Mouse (Mus musculus) forebrain, embryonic 11.5 days (tissue): ENCODE results near the gene Trir. TPM values are rescaled to one million over a fixed set of nuclear protein-coding genes. Genes with fewer than 3 reads are reported as not detected.

ENCODE experiments used
- ATAC-seq: fragments of 200-750 bp; cut with Nextera tagmentation; replicated peaks from 2 replicates; pipeline ENCODE4 v1.8.0; 2017; ENCODE audit warnings: moderate TSS enrichment; ENCODE audit not compliant: low FRiP score
- DNase-seq: peaks from one replicate; pipeline ENCODE4 v3.0.0-alpha.2; 2017; ENCODE audit warnings: low spot score
- H3K27ac ChIP-seq: fragments of 300-500 bp; sonication (generic); 2 replicates; pipeline ENCODE4 v1.5.1; 2014; ENCODE audit warnings: low read depth, low read length
- H3K27me3 ChIP-seq: fragments of 300-500 bp; sonication (generic); 2 replicates; pipeline ENCODE4 v1.6.1; 2014; ENCODE audit warnings: mild to moderate bottlenecking, low read length, mixed read lengths; ENCODE audit not compliant: control insufficient read depth, insufficient read depth
- H3K36me3 ChIP-seq: fragments of 300-500 bp; sonication (generic); 2 replicates; pipeline ENCODE4 v1.6.1; 2014; ENCODE audit warnings: mild to moderate bottlenecking, low read length, moderate library complexity, mixed read lengths; ENCODE audit not compliant: control insufficient read depth, insufficient read depth
- H3K4me1 ChIP-seq: fragments of 300-500 bp; sonication (generic); replicated peaks from 2 replicates; pipeline ENCODE4 v1.6.1; 2014; ENCODE audit warnings: low read length, mixed read lengths; ENCODE audit not compliant: control insufficient read depth, insufficient read depth
- H3K4me2 ChIP-seq: fragments of 300-500 bp; sonication (generic); 2 replicates; pipeline ENCODE4 v1.6.1; 2014; ENCODE audit warnings: low read depth, mild to moderate bottlenecking, low read length, moderate library complexity, mixed read lengths; ENCODE audit not compliant: severe bottlenecking
- H3K4me3 ChIP-seq: fragments of 300-500 bp; sonication (generic); 2 replicates; pipeline ENCODE4 v1.5.1; 2014; ENCODE audit warnings: low read depth, low read length
- H3K9ac ChIP-seq: fragments of 300-500 bp; sonication (generic); 2 replicates; pipeline ENCODE4 v1.6.1; 2014; ENCODE audit warnings: low read length
- H3K9me3 ChIP-seq: fragments of 300-500 bp; sonication (generic); 2 replicates; pipeline ENCODE4 v1.6.1; 2016; ENCODE audit warnings: low read length, mixed read lengths; ENCODE audit not compliant: control insufficient read depth
- WGBS: fragments of 180-500 bp; shearing (Covaris S2); extraction: QIAGEN DNeasy Blood & Tissue Kit; methylation state at CpG from one replicate; pipeline ENCODE4 v1.1.7; 2014; 5-methylcytosine and 5-hydroxymethylcytosine counted together
- polyA plus RNA-seq: library from polyadenylated mRNA; unstranded; fragments of >200 nt; fragmentation: Nextera tagmentation; extraction: Ambion mirVana; gene quantifications from 2 replicates; pipeline ENCODE4 v1.2.1, GENCODE M21; 2014

The Trir gene
- polyA plus RNA-seq, 1 experiment from 2014 or later = 172 TPM

GRCm38 (mm10) chr8:84989810-84990209 is 36.8 kb upstream of the Trir start:
- peaks cover 18% of the 10 kb centered on the region for H3K4me1 ChIP-seq
- no peaks in the 10 kb centered on the region for H3K36me3 ChIP-seq
- H3K9ac ChIP-seq = peak overlapping the region; percentile 55
- peaks cover 7% of the 10 kb centered on the region; the same call in 1 of the 2 replicates for H3K27me3 ChIP-seq
- DNase-seq (peak; percentile 94), ATAC-seq (peak; percentile 68)
- H3K9me3 ChIP-seq = no peaks in the 10 kb centered on the region
- H3K27ac ChIP-seq = peak overlapping the region; percentile 2; the same call in 1 of the 2 replicates
- peak overlapping the region; percentile 91 for H3K4me2 ChIP-seq
- peak overlapping the region; percentile 45 for H3K4me3 ChIP-seq
- WGBS = under 1% methylated on average over 15 of the region's 15 CpGs

DNA sequence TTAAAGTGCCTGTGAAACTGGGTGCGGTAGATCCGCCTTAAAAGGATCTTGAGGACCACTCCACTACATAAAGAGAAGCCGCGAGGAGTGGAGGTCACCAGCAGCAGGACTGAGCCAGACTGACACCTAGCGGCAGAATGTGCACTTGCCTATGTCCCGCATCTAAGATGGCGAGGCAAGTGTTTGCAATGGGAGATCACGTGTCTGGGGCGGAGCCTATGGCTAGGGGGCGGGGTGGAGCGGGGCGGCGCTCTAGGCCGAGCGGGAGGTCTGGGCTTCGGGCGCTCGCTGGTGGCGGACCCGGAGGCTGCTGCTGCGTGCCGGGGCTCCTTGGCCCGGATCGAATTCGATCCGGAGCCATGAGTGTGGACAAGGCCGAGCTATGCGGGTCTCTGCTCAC is 36.3 kb upstream of the Trir start, which contains the start of gene Hook2:
Gene Hook2 (plus strand): TSS at position 255 of the 400 bp plus-strand sequence.
- H3K4me3 ChIP-seq = peak within 1 kb of the TSS; percentile 45
- H3K4me1 ChIP-seq = peaks cover 13% of the 10 kb centered on the region
- peaks cover 7% of the 10 kb centered on the region; the same call in 1 of the 2 replicates for H3K27me3 ChIP-seq
- no peaks in the 10 kb centered on the region for H3K36me3 ChIP-seq
- H3K4me2 ChIP-seq = peak within 1 kb of the TSS; percentile 91
- H3K27ac ChIP-seq = peak within 1 kb of the TSS; percentile 2; the same call in 1 of the 2 replicates
- ATAC-seq = peak; percentile 90
- 0% methylated on average over 28 of the region's 28 CpGs for WGBS
- H3K9me3 ChIP-seq = no peaks in the 10 kb centered on the region
- H3K9ac ChIP-seq = peak within 1 kb of the TSS; percentile 58
- peak; percentile 98 for DNase-seq

GRCm38 (mm10) chr8:84990836-84991235 is 35.8 kb upstream of the Trir start:
- no peak overlapping the region for H3K27ac ChIP-seq
- peak overlapping the region; percentile 91 for H3K4me2 ChIP-seq
- 1% methylated on average over 15 of the region's 15 CpGs for WGBS
- H3K9ac ChIP-seq = peak overlapping the region; percentile 58
- DNase-seq = peak; percentile 74
- ATAC-seq = peak; percentile 51
- peaks cover 7% of the 10 kb centered on the region; the same call in 1 of the 2 replicates for H3K27me3 ChIP-seq
- peaks cover 10% of the 10 kb centered on the region for H3K4me1 ChIP-seq
- no peaks in the 10 kb centered on the region for H3K36me3 ChIP-seq
- no peaks in the 10 kb centered on the region for H3K9me3 ChIP-seq
- H3K4me3 ChIP-seq = peak overlapping the region; percentile 45

DNA sequence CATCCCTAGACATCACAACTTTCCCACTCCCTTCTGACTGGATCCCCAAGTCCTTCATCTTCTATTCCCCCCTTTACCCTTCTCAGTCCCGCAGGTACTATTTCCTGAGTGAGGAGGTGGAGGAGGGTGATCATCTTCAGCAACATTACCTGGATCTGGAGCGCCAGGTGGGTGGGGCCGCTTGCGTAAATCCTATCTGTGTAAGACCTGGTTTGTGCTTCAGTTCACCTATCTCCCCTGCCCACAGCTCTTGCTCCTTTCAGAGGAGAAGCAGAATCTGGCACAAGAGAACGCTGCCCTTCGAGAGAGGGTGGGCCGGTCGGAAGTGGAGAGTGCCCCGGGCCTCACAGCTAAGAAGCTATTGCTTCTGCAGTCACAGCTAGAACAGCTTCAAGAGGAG is 32.2 kb upstream of the Trir start:
- Histone ChIP-seq H3K36me3 (no peaks in the 10 kb centered on the region), H3K27me3 (no peaks in the 10 kb centered on the region; the same call in 1 of the 2 replicates), H3K4me1 (peaks cover 5% of the 10 kb centered on the region), H3K9ac (no peak overlapping the region), H3K4me3 (no peak overlapping the region), H3K4me2 (no peak overlapping the region), H3K27ac (no peak overlapping the region), H3K9me3 (no peaks in the 10 kb centered on the region)
- DNase-seq (no peak), ATAC-seq (no peak)
- 97% methylated on average over 9 of the region's 9 CpGs for WGBS

- no peak overlapping the region for H3K4me3 ChIP-seq
- no peak overlapping the region; the same call in 1 of the 2 replicates for H3K9ac ChIP-seq
- H3K27ac ChIP-seq = no peak overlapping the region
- H3K36me3 ChIP-seq = no peaks in the 10 kb centered on the region
- peaks cover 3% of the 10 kb centered on the region; the same call in 1 of the 2 replicates for H3K4me1 ChIP-seq
- ATAC-seq (no peak), DNase-seq (no peak)
- no peak overlapping the region for H3K4me2 ChIP-seq
- H3K9me3 ChIP-seq = no peaks in the 10 kb centered on the region
- no peaks in the 10 kb centered on the region; the same call in 1 of the 2 replicates for H3K27me3 ChIP-seq
- WGBS = 21% methylated on average over 25 of the region's 25 CpGs
Observed at GRCm38 (mm10) chr8:84995680-84996079, 30.9 kb upstream of the Trir start.

DNA sequence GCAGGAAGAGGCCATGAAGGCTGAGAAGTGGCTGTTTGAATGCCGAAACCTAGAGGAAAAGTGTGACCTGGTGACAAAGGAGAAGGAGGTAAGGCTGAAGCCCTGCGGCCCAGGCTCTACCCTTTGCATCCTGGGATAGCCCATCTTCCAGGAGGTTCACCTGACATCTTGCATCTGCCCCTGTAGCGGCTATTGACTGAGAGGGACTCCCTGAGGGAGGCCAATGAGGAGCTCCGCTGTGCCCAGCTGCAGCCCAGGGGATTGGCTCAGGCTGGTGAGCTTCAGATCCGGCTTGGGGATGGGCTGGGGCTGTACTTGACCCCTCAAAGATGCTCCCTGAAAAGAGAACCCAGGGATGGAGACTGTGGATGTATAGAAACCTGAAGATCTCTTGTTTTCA is 29.6 kb upstream of the Trir start:
- 75% methylated on average over 5 of the region's 5 CpGs for WGBS
- no peak overlapping the region for H3K9ac ChIP-seq
- H3K27ac ChIP-seq = no peak overlapping the region
- no peak overlapping the region for H3K4me2 ChIP-seq
- DNase-seq (no peak), ATAC-seq (no peak)
- no peak overlapping the region for H3K4me3 ChIP-seq
- H3K27me3 ChIP-seq = no peaks in the 10 kb centered on the region; the same call in 1 of the 2 replicates
- no peaks in the 10 kb centered on the region for H3K9me3 ChIP-seq
- no peaks in the 10 kb centered on the region for H3K36me3 ChIP-seq
- no peaks in the 10 kb centered on the region; the same call in 1 of the 2 replicates for H3K4me1 ChIP-seq

DNA sequence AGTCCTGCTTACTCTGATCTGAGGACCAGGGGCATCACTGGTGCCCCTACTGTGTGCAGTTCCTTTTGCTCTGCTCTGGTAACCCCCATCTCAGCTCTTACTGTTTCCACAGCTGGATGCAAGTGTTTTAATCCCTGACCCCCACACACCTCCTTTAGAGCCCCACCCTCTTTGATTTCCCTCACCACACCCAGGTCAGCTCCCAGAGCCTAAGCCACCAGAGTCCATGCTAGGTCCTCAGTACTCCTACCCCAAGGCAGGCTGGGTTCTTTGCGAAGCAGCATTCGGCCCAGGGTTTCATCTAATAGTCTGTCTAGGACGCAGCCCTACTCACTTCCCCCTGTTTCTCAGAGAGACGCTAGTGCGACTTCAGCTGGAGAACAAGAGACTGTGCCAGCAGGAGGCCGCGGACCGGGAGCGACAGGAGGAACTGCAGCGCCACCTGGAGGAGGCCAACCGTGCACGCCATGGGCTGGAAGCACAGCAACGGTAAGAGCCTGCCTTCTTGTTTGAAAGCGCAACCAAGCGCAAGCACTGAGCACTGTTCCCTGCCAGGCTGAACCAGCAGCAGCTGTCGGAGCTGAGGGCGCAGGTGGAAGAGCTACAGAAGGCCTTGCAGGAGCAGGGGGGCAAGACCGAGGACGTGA is 28.9 kb upstream of the Trir start:
- no peaks in the 10 kb centered on the region; the same call in 1 of the 2 replicates for H3K4me1 ChIP-seq
- no peaks in the 10 kb centered on the region for H3K36me3 ChIP-seq
- WGBS = 2% methylated on average over 19 of the region's 19 CpGs
- no peaks in the 10 kb centered on the region; the same call in 1 of the 2 replicates for H3K27me3 ChIP-seq
- ATAC-seq (peak; percentile 79), DNase-seq (peak; percentile 97)
- H3K9ac ChIP-seq = peak overlapping the region; percentile 46; the same call in 1 of the 2 replicates
- peak overlapping the region; percentile 12; the same call in 1 of the 2 replicates for H3K4me2 ChIP-seq
- H3K9me3 ChIP-seq = no peaks in the 10 kb centered on the region
- no peak overlapping the region for H3K27ac ChIP-seq
- no peak overlapping the region for H3K4me3 ChIP-seq

GRCm38 (mm10) chr8:85007686-85008085 is 18.9 kb upstream of the Trir start:
- Histone ChIP-seq H3K36me3 (no peaks in the 10 kb centered on the region), H3K27me3 (peaks cover 16% of the 10 kb centered on the region), H3K9me3 (no peaks in the 10 kb centered on the region), H3K9ac (no peak overlapping the region), H3K27ac (no peak overlapping the region), H3K4me3 (no peak overlapping the region), H3K4me2 (no peak overlapping the region), H3K4me1 (no peaks in the 10 kb centered on the region)
- 26% methylated on average over 25 of the region's 25 CpGs for WGBS
- DNase-seq (no peak), ATAC-seq (no peak)
